Mouse (Mus musculus) small intestine, adult 2 months (tissue): Measurements from ENCODE around the gene Srxn1.

Experiments used
- CTCF ChIP-seq: fragments of 200-500 bp; IDR thresholded peaks from 2 replicates; pipeline ENCODE4 v1.5.1; 2012; ENCODE audit warnings: low read depth, mild to moderate bottlenecking, control low read depth, inconsistent platforms, low read length, moderate library complexity, mixed read lengths; ENCODE audit not compliant: insufficient replicate concordance, insufficient read length; ENCODE audit errors: extremely low read depth
- POLR2A ChIP-seq: fragments of 200-500 bp; IDR thresholded peaks from 2 replicates; pipeline ENCODE4 v1.6.1; 2012; ENCODE audit warnings: low read depth, mild to moderate bottlenecking, control low read depth, inconsistent platforms, low read length, moderate library complexity

GRCm38 (mm10) chr2:152092927-152093326 lies 12.4 kb upstream of the Srxn1 start:
- no peak for TF ChIP-seq POLR2A
- TF ChIP-seq CTCF: no peak
